Mouse (Mus musculus): ENCODE measurements around the gene Pitpnc1. TPM values are rescaled to one million over a fixed set of nuclear protein-coding genes. Genes with fewer than 3 reads are reported as not detected.

Pitpnc1 gene
- polyA plus RNA-seq, 1 experiment from 2014 or later, result 15.7 TPM

DNA sequence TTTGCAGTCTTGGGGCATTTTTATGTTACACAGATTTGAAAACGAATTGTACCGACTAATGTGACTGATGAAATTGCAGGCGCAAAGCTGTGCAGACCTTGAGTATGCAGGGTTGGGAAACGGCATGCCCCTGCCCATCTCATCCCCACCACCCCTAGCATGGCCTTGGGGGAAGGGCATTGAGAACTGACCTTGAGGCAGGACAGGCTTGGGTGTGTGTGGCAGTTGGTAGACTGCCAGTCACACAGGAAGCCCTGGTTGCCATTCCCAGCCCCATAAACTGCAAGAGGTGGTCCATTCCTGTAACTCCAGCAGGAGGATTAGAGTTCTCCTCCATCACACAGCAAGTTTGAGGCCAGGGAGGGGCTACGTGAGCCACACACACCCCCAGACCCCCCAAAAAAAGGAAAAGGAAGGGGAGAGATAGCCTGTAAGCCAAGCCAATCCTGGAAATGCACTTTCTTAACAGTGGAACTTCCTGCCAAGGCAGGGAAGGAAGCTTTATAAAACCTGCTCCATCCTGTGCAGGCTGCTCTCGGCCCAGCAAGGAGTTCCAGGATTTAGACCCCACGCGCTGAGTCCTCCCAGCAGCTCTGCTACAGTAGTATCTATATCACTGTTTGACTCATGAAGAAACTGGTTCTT lies 115.9 kb downstream of the Pitpnc1 start:
- peaks cover 13% of the 10 kb centered on the region; the same call in 1 of the 2 replicates for H3K4me1 ChIP-seq (ENCODE audit: control insufficient read depth, insufficient read depth, low read length)
- no peak overlapping the region for H3K4me3 ChIP-seq (ENCODE audit: low read depth, low read length)
- no peaks in the 10 kb centered on the region for H3K9me3 ChIP-seq (ENCODE audit: control insufficient read depth, low read depth, low read length)
- no peaks in the 10 kb centered on the region for H3K36me3 ChIP-seq (ENCODE audit: control insufficient read depth, insufficient read depth, low read length)
- H3K4me2 ChIP-seq (replicated peaks; ENCODE audit: low read depth, low read length), result no peak overlapping the region
- 75% methylated on average over 8 of the region's 8 CpGs for WGBS
- no peaks in the 10 kb centered on the region for H3K27me3 ChIP-seq (ENCODE audit: control insufficient read depth, insufficient read depth, low read length)
- ATAC-seq (ENCODE audit: insufficient number of reproducible peaks, insufficient read depth, low FRiP score, low read depth), result no peak
- H3K27ac ChIP-seq (ENCODE audit: low read length), result no peak overlapping the region
- no peak overlapping the region for H3K9ac ChIP-seq (replicated peaks; ENCODE audit: low read depth, low read length)

DNA sequence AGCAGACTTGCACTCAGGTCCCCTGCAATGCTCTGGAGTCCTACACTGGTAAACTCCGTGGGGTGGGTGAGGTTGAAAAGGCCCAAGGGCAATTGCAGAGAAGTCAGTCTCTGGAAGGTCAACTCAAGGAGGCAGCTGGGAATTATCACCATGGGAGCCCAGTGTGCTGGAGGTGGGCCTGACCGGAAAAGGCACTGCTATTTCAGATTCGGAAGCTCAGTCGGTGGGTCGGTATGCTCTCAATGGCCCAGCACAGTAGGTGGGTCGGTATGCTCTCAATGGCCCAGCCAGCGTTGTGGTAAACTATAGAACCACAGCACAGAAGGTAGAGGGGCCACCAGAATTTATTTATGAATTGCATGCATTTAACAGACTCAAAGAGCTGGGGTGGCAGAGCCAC lies 117.9 kb downstream of the Pitpnc1 start:
- ATAC-seq (ENCODE audit: insufficient number of reproducible peaks, insufficient read depth, low FRiP score, low read depth), result no peak
- no peak overlapping the region for H3K9ac ChIP-seq (replicated peaks; ENCODE audit: low read depth, low read length)
- no peaks in the 10 kb centered on the region for H3K27me3 ChIP-seq (ENCODE audit: control insufficient read depth, insufficient read depth, low read length)
- no peaks in the 10 kb centered on the region for H3K36me3 ChIP-seq (ENCODE audit: control insufficient read depth, insufficient read depth, low read length)
- no peaks in the 10 kb centered on the region for H3K9me3 ChIP-seq (ENCODE audit: control insufficient read depth, low read depth, low read length)
- H3K4me2 ChIP-seq (replicated peaks; ENCODE audit: low read depth, low read length), result no peak overlapping the region
- no peak overlapping the region for H3K4me3 ChIP-seq (ENCODE audit: low read depth, low read length)
- H3K27ac ChIP-seq (ENCODE audit: low read length), result no peak overlapping the region
- WGBS, result 42% methylated on average over 7 of the region's 7 CpGs
- H3K4me1 ChIP-seq (ENCODE audit: control insufficient read depth, insufficient read depth, low read length), result peaks cover 13% of the 10 kb centered on the region; the same call in 1 of the 2 replicates

DNA sequence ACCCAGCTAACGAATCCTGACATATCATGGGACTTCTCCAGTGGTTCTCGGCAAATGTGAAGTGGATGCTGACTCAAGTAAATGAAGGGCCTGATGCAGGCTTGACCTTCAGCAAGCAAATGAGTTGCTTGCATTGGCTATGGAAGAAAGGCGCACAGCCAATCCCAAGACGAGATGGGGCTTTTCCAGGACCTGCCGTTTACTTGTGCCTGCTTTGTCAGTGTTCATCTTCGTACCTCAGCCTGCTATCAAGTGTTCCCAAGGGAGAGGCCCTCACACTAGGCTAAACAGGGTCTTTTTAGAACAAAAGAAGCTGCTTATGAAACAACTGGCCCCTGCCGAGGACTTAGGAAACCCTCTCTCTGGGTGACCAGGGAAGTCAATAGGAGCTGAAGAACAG lies 120.7 kb downstream of the Pitpnc1 start:
- WGBS, result 91% methylated on average over 7 of the region's 7 CpGs
- H3K9ac ChIP-seq (replicated peaks; ENCODE audit: low read depth, low read length), result no peak overlapping the region

DNA sequence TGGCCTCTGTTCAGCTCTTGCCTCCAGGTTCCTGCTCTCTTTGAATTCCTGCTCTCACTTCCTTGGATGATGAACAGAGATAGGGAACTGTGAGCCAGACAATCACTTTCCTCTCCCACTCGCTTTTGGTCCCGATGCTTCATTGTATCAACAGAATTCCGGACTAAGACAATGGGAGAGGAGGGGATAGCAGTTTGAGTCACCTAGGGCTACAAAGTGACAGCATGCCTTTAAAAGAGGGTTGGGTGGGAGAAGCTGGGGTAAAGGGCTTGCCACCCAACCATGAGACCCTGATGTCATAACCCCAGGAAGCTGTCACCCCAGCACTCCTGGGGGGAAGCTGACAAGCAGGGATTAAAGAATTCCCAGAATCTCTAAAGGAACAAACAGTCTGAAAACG lies 127.5 kb downstream of the Pitpnc1 start:
- Histone ChIP-seq H3K27ac (ENCODE audit: low read length) (no peak overlapping the region), H3K4me3 (ENCODE audit: low read depth, low read length) (no peak overlapping the region), H3K9me3 (ENCODE audit: control insufficient read depth, low read depth, low read length) (no peaks in the 10 kb centered on the region), H3K4me2 (replicated peaks; ENCODE audit: low read depth, low read length) (no peak overlapping the region), H3K27me3 (ENCODE audit: control insufficient read depth, insufficient read depth, low read length) (no peaks in the 10 kb centered on the region), H3K36me3 (ENCODE audit: control insufficient read depth, insufficient read depth, low read length) (no peaks in the 10 kb centered on the region), H3K4me1 (ENCODE audit: control insufficient read depth, insufficient read depth, low read length) (peaks cover 4% of the 10 kb centered on the region; the same call in 1 of the 2 replicates), H3K9ac (replicated peaks; ENCODE audit: low read depth, low read length) (no peak overlapping the region)
- ATAC-seq (ENCODE audit: insufficient number of reproducible peaks, insufficient read depth, low FRiP score, low read depth), result no peak
- 81% methylated on average over 4 of the region's 4 CpGs for WGBS

More for the DNA sequence above, 120.7 kb downstream of the Pitpnc1 start:
- Histone ChIP-seq H3K4me1 (ENCODE audit: control insufficient read depth, insufficient read depth, low read length) (peaks cover 4% of the 10 kb centered on the region; the same call in 1 of the 2 replicates), H3K27ac (ENCODE audit: low read length) (no peak overlapping the region), H3K4me3 (ENCODE audit: low read depth, low read length) (no peak overlapping the region), H3K27me3 (ENCODE audit: control insufficient read depth, insufficient read depth, low read length) (no peaks in the 10 kb centered on the region), H3K4me2 (replicated peaks; ENCODE audit: low read depth, low read length) (no peak overlapping the region), H3K36me3 (ENCODE audit: control insufficient read depth, insufficient read depth, low read length) (no peaks in the 10 kb centered on the region), H3K9me3 (ENCODE audit: control insufficient read depth, low read depth, low read length) (no peaks in the 10 kb centered on the region)
- ATAC-seq (ENCODE audit: insufficient number of reproducible peaks, insufficient read depth, low FRiP score, low read depth), result no peak

DNA sequence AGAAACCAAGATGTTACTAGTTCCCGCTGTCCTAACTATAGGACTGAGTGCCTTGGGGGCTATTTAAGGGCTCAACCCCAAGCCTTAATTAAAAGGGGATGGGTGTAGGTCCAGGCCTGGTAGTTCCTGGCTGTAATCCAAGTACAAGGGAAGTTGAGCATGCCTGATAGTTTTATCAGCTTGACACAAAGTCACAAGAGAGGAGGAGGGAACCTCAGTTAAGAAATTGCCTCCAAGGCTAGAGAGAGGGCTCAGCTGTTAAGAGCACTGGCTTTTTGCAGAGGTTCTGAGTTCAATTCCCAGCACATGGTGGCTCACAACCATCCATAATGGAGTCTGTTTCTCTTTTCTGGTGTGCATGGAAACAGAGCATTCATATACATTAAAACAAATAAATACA lies 128.1 kb downstream of the Pitpnc1 start:
- no peaks in the 10 kb centered on the region for H3K36me3 ChIP-seq (ENCODE audit: control insufficient read depth, insufficient read depth, low read length)
- H3K27me3 ChIP-seq (ENCODE audit: control insufficient read depth, insufficient read depth, low read length), result no peaks in the 10 kb centered on the region
- H3K4me1 ChIP-seq (ENCODE audit: control insufficient read depth, insufficient read depth, low read length), result peaks cover 10% of the 10 kb centered on the region
- 91% methylated on average over 1 of the region's 1 CpGs for WGBS
- ATAC-seq (ENCODE audit: insufficient number of reproducible peaks, insufficient read depth, low FRiP score, low read depth), result no peak
- H3K4me2 ChIP-seq (replicated peaks; ENCODE audit: low read depth, low read length), result no peak overlapping the region
- no peak overlapping the region for H3K9ac ChIP-seq (replicated peaks; ENCODE audit: low read depth, low read length)
- no peak overlapping the region for H3K27ac ChIP-seq (ENCODE audit: low read length)
- no peaks in the 10 kb centered on the region for H3K9me3 ChIP-seq (ENCODE audit: control insufficient read depth, low read depth, low read length)
- H3K4me3 ChIP-seq (ENCODE audit: low read depth, low read length), result no peak overlapping the region

DNA sequence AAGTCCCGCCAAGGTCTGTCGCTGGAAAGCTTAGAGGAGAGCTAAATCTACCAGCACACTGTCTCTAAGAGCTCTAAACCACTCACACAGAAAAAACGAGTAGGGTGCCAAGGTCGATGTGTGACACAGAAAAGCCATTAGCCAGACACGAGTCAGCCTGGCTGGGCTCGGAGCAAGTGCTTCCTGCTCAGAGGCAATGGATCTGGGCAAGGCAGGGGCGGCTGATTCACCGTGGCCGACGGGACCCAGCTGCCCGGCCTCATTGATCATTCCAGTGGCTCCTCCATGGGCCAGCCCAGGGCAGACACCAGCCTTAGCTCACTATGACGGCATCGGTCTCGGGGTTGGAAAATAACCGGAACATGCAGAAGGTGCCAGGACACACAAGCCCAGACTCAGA lies 129.2 kb downstream of the Pitpnc1 start:
- ATAC-seq (ENCODE audit: insufficient number of reproducible peaks, insufficient read depth, low FRiP score, low read depth), result no peak
- Histone ChIP-seq H3K4me2 (replicated peaks; ENCODE audit: low read depth, low read length) (no peak overlapping the region), H3K27me3 (ENCODE audit: control insufficient read depth, insufficient read depth, low read length) (no peaks in the 10 kb centered on the region), H3K36me3 (ENCODE audit: control insufficient read depth, insufficient read depth, low read length) (no peaks in the 10 kb centered on the region), H3K27ac (ENCODE audit: low read length) (no peak overlapping the region), H3K4me1 (ENCODE audit: control insufficient read depth, insufficient read depth, low read length) (peaks cover 15% of the 10 kb centered on the region), H3K9ac (replicated peaks; ENCODE audit: low read depth, low read length) (no peak overlapping the region), H3K9me3 (ENCODE audit: control insufficient read depth, low read depth, low read length) (no peaks in the 10 kb centered on the region), H3K4me3 (ENCODE audit: low read depth, low read length) (no peak overlapping the region)
- 12% methylated on average over 15 of the region's 15 CpGs for WGBS

DNA sequence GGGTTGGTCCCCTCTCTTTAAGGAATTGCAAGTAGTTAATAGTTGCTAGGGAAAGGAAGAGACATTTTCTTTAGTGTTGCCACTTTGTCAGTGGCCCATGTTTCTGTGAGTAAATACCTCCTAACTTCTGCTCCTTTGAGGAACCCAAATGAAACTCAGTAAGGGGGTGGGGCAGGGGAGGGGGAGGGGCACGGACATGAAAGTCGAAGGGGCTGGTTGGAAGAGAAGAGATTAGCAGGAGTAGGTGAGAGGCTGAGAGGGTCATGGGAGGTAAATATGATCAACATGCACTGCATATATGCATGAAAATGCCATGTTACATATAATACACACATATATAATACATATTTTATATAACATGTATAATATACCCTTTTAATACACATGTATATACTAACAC lies 129.7 kb downstream of the Pitpnc1 start:
- 2% methylated on average over 2 of the region's 2 CpGs for WGBS

DNA sequence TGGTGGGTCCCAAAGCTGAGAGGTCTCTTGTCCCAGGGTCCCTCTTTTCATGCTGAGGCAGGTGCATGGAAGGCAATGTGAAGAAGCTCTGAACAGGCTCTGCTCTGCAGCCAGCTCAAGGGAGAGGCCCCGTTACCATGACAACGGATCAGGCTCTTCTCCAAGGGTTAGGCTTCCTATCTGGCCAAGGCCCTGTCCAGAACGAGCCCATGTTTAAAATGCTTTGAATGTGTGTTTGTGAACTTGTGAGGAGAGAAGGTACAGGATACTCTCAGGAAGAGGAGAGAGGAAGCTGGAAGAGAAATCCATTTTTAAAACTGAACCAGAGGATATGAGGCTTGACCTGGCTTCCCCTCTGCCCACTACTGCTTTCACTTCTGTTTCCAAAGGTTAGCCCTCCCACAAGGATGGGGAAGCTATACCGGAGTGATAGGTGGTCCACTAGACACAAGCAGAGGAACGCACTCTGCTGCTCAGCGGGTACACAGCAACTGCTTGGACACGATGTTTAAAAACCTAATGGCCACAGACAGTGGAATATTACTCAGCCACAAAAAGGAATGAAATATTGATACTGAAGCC lies 131.2 kb downstream of the Pitpnc1 start:
- Histone ChIP-seq H3K4me3 (ENCODE audit: low read depth, low read length) (no peak overlapping the region), H3K9ac (replicated peaks; ENCODE audit: low read depth, low read length) (no peak overlapping the region), H3K36me3 (ENCODE audit: control insufficient read depth, insufficient read depth, low read length) (no peaks in the 10 kb centered on the region), H3K4me1 (ENCODE audit: control insufficient read depth, insufficient read depth, low read length) (peaks cover 18% of the 10 kb centered on the region), H3K4me2 (replicated peaks; ENCODE audit: low read depth, low read length) (no peak overlapping the region), H3K27ac (ENCODE audit: low read length) (no peak overlapping the region), H3K27me3 (ENCODE audit: control insufficient read depth, insufficient read depth, low read length) (no peaks in the 10 kb centered on the region), H3K9me3 (ENCODE audit: control insufficient read depth, low read depth, low read length) (no peaks in the 10 kb centered on the region)
- 74% methylated on average over 7 of the region's 7 CpGs for WGBS
- ATAC-seq (ENCODE audit: insufficient number of reproducible peaks, insufficient read depth, low FRiP score, low read depth), result no peak

More for the DNA sequence above, 129.7 kb downstream of the Pitpnc1 start:
- no peaks in the 10 kb centered on the region for H3K9me3 ChIP-seq (ENCODE audit: control insufficient read depth, low read depth, low read length)
- H3K4me1 ChIP-seq (ENCODE audit: control insufficient read depth, insufficient read depth, low read length), result peaks cover 15% of the 10 kb centered on the region
- no peak overlapping the region for H3K4me3 ChIP-seq (ENCODE audit: low read depth, low read length)
- H3K27me3 ChIP-seq (ENCODE audit: control insufficient read depth, insufficient read depth, low read length), result no peaks in the 10 kb centered on the region
- no peak for ATAC-seq (ENCODE audit: insufficient number of reproducible peaks, insufficient read depth, low FRiP score, low read depth)
- H3K27ac ChIP-seq (ENCODE audit: low read length), result no peak overlapping the region
- no peaks in the 10 kb centered on the region for H3K36me3 ChIP-seq (ENCODE audit: control insufficient read depth, insufficient read depth, low read length)
- H3K9ac ChIP-seq (replicated peaks; ENCODE audit: low read depth, low read length), result no peak overlapping the region
- no peak overlapping the region for H3K4me2 ChIP-seq (replicated peaks; ENCODE audit: low read depth, low read length)

Data from stomach, embryonic 14.5 days (tissue).